Mouse (Mus musculus) lung, adult 2 months (tissue): ENCODE data around the gene Erp44. TPM values are rescaled to one million over a fixed set of nuclear protein-coding genes. Genes with fewer than 3 reads are reported as not detected.

Experiments used
- DNase-seq: peaks from one replicate; pipeline ENCODE4 v3.0.0; 2022
- H3K4me1 ChIP-seq: fragments of 200-500 bp; 2 replicates; pipeline ENCODE4 v1.6.1; 2011; ENCODE audit warnings: low read length; ENCODE audit not compliant: control insufficient read depth, insufficient read depth
- H3K4me3 ChIP-seq: fragments of 200-500 bp; replicated peaks from 2 replicates; pipeline ENCODE3; 2011; ENCODE audit warnings: low read depth, mild to moderate bottlenecking, control low read depth, low read length; ENCODE audit errors: extremely low read depth
- CTCF ChIP-seq: fragments of 200-500 bp; IDR thresholded peaks from 2 replicates; pipeline ENCODE4 v1.5.1; 2011; ENCODE audit warnings: mild to moderate bottlenecking, low read length, control low read depth; ENCODE audit not compliant: insufficient read depth
- POLR2A ChIP-seq: fragments of 200-500 bp; IDR thresholded peaks from 2 replicates; pipeline ENCODE4 v1.6.1; 2011; ENCODE audit warnings: low read depth, mild to moderate bottlenecking, control low read depth, low read length, borderline replicate concordance; ENCODE audit errors: extremely low read depth
- WGBS: fragments of 180-500 bp; shearing (Covaris S2); methylation state at CpG from one replicate; pipeline ENCODE4 v1.1.7; 2018; 5-methylcytosine and 5-hydroxymethylcytosine counted together
- polyA plus RNA-seq: library from polyadenylated mRNA; depleted of rRNA; stranded (reverse); fragments of >200 nt; gene quantifications from 2 replicates; pipeline ENCODE4 v1.2.3, GENCODE M21; 2012

The Erp44 gene
- polyA plus RNA-seq, 1 experiment, result 11.9 TPM

DNA sequence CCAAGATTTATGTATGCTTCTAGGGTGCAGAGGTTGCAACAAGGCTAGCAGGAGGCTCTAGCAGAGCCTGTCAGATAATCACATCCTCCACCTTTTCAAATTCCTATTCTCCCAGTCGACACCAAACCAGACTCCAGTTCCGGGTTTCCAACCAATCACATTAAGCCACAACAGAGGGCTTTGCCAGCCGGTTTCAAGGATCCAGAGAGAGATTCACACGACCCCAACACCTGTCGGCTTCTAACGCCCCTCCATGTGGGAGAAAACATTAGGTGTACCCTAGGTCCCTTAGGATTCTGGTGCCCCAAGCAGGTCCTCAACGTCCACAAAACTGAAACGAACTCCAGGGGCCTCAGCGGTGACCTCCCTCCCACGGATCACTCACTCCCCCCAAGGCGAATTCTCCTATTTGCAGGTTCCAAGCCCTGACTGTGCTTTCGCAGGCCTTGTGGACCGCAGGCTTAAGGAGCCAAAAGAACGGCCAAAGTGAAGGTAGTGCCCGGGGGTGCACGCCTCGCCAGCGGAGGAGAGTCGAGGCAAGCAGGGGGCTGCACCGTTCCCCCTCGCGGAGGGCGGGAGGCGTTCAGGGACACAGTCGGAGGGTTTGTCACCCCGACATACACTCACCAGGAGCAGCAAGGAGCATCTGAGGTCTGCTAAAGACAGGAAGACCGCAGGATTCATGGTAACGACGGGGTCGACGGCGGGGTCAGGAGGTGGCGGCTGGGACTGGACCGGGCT is 431 bp downstream of the Erp44 start:
- under 1% methylated on average over 34 of the region's 34 CpGs for WGBS
- TF ChIP-seq CTCF (no peak), POLR2A (no peak)
- no peak for DNase-seq
- peak overlapping the region; percentile 91 for H3K4me3 ChIP-seq
- peaks cover 3% of the 10 kb centered on the region; the same call in 1 of the 2 replicates for H3K4me1 ChIP-seq

- WGBS, result 66% methylated on average over 3 of the region's 3 CpGs
- Histone ChIP-seq H3K4me3 (no peak overlapping the region), H3K4me1 (peaks cover 3% of the 10 kb centered on the region; the same call in 1 of the 2 replicates)
- TF ChIP-seq CTCF, result no peak
- TF ChIP-seq POLR2A, result no peak
- no peak for DNase-seq
Measured at GRCm38 (mm10) chr4:48277011-48277410, 2.3 kb downstream of the Erp44 start.

GRCm38 (mm10) chr4:48275736-48276135 is 3.6 kb downstream of the Erp44 start:
- TF ChIP-seq POLR2A (no peak), CTCF (no peak)
- no peak for DNase-seq
- H3K4me1 ChIP-seq, result peaks cover 3% of the 10 kb centered on the region; the same call in 1 of the 2 replicates
- 72% methylated on average over 3 of the region's 3 CpGs for WGBS
- H3K4me3 ChIP-seq, result no peak overlapping the region

DNA sequence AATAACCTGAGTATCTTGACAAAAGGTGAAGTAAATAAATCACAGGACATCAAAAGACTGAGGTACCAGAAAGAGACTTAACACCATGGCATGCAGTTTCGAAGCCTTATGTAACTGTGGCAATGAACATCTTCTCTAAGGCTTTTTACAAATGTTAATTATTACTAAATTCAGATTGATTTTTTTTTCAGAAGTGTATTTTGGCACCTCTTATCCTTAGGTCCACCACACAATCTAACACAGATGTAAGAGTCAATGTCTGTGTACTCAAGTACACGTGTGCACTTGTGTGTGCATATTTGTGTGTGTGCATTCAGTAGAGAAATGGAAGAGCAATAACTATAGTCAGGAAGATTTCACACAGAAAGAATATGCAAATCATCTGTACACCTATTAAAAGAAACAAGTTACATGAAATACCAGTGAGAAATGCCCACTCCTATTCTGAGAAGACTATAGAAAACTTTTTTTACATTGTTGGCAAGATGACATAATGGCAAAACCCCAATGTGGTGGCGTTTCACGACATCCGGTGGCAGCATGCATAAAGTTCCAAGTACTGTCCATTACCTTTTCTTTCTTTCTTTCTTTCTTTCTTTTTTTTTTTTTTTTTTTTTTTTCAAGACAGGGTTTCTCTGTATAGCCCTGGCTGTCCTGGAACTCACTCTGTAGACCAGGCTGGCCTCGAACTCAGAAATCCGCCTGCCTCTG is 6.1 kb downstream of the Erp44 start:
- Histone ChIP-seq H3K4me3 (no peak overlapping the region), H3K4me1 (peaks cover under 1% of the 10 kb centered on the region)
- no peak for DNase-seq
- TF ChIP-seq POLR2A, result no peak
- TF ChIP-seq CTCF, result no peak
- WGBS, result 89% methylated on average over 7 of the region's 7 CpGs

- no peak overlapping the region for H3K4me3 ChIP-seq
- DNase-seq, result no peak
- no peak for TF ChIP-seq CTCF
- no peak for TF ChIP-seq POLR2A
- H3K4me1 ChIP-seq, result peaks cover 5% of the 10 kb centered on the region
- WGBS, result 64% methylated on average over 5 of the region's 5 CpGs
Measured at GRCm38 (mm10) chr4:48271838-48272237, 7.5 kb downstream of the Erp44 start.

GRCm38 (mm10) chr4:48270532-48270931 is 8.8 kb downstream of the Erp44 start:
- Histone ChIP-seq H3K4me1 (peaks cover 5% of the 10 kb centered on the region), H3K4me3 (no peak overlapping the region)
- no peak for DNase-seq
- no peak for TF ChIP-seq POLR2A
- no peak for TF ChIP-seq CTCF

GRCm38 (mm10) chr4:48268127-48268526 is 11.2 kb downstream of the Erp44 start:
- DNase-seq, result no peak
- no peak overlapping the region for H3K4me3 ChIP-seq
- WGBS, result 70% methylated on average over 1 of the region's 1 CpGs
- peaks cover 5% of the 10 kb centered on the region for H3K4me1 ChIP-seq
- TF ChIP-seq POLR2A (no peak), CTCF (no peak)

DNA sequence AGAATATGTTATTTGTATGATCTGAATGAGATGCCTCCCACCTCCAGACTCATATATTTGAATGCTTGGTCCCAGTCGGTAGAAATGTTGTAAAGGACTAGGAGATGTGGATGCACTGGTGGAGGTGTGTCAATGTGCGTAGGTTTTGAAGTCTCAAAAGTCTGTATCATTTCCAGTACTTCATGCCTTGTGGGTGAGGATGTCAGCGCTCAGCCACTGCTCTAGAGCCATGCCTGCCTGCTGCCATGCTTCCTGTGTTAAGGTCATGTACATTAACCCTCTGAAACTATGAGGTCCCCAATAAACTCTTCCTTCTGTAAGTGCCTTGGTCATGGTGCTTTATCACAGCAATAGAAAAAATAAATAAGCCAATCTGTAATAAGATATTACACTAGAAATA is 11.7 kb downstream of the Erp44 start:
- peaks cover 5% of the 10 kb centered on the region for H3K4me1 ChIP-seq
- WGBS, result 75% methylated on average over 3 of the region's 3 CpGs

DNA sequence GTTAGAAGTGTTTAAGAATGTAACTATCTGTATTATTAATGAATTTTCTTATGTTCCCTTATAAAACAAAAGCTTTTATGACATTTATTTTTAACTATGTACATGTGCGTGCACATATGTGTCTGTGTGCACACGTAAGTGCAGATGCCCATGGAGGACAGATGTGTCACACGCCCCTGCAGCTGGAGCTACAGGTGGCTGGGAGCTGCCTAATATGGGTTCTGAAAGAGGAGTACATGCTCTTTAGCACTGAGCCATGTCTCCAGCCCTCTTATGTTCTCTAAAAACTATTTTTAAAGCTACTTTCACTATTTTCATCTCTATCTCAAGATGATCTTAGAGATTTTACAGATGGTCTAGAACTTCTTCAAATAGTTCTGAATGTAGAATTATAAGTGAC is 21.3 kb downstream of the Erp44 start:
- DNase-seq, result no peak
- Histone ChIP-seq H3K4me3 (no peak overlapping the region), H3K4me1 (peaks cover 4% of the 10 kb centered on the region)
- TF ChIP-seq CTCF (no peak), POLR2A (no peak)
- WGBS, result 92% methylated on average over 3 of the region's 3 CpGs

More for the DNA sequence above, 11.7 kb downstream of the Erp44 start:
- TF ChIP-seq CTCF (no peak), POLR2A (no peak)
- no peak overlapping the region for H3K4me3 ChIP-seq
- DNase-seq, result no peak

GRCm38 (mm10) chr4:48253266-48253665 is 26.1 kb downstream of the Erp44 start:
- no peak for DNase-seq
- Histone ChIP-seq H3K4me3 (no peak overlapping the region), H3K4me1 (peaks cover 4% of the 10 kb centered on the region; the same call in 1 of the 2 replicates)
- TF ChIP-seq POLR2A, result no peak
- no peak for TF ChIP-seq CTCF
